Mouse (Mus musculus) subcutaneous adipose tissue, adult 2 months (tissue): ENCODE measurements around the gene Ly6c2. TPM values are rescaled to one million over a fixed set of nuclear protein-coding genes. Genes with fewer than 3 reads are reported as not detected.

Experiments
- polyA plus RNA-seq: library from polyadenylated mRNA; depleted of rRNA; stranded (reverse); fragments of >200 nt; gene quantifications from 2 replicates; pipeline ENCODE4 v1.2.3, GENCODE M21; 2012; ENCODE audit warnings: low replicate concordance; rRNA removed

Ly6c2 gene
- 8.2 and 12.5 TPM in 2 replicates for polyA plus RNA-seq

DNA sequence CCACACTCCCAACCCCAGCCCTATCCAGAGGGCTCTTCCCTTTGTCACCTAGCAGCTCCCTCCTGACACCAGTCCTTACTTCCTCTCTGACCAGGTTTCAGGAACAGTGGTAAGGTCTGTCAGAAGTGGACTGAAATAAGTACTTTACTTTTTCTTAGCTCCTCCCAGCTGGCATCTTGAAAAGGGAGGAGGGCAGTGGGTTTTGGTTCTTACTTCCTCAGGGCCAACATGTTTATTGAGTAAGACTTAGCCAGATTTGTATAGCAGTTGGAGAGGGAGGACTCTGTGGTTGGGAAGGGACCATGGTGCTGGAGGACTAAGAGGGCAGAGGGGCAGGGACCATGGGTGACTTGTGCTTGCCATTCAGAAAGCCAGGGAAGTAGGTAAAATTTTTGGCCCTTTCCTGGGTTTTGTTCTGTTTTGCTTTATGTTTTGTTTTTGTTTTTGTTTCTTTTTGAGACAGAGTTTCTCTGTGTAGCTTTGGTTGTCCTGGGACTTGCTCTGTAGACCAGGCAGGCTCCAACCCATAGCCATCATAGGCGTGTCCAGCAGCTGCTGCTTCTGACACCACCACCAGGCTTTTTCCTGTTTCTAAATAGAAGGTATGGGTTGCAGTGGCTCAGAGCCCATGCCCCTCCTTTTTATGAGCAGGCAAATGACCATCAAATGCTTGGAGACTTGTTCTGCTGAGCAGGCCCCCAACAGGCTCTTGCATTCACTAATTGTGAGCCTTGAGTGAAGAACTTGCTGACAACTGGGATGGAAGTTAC is at the start of gene Ly6c2:
Ly6c2 (minus strand) TSS at position 110 of the 770 bp plus-strand sequence.

DNA sequence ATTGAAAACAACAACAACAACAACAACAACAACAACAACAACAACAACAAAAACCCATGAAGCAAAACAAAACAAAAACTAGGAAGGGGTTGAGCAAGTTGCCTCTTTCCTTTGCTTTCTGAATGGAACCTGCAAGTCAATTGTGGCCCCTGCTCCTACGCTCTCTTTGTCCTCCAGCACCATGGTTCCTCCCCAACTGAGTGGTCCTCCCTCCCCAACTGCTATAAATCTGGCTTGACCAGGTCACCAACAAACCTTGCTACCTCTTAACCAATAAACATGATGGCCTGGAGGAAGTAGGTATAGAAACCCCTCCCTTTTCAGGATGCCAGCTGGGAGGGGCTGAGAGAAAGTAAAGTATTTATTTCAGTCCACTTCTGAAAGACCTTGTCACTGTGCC is 43.2 kb upstream of the Ly6c2 start, which contains the start of gene Ly6g:
Ly6g (plus strand) TSS at position 301 of the 400 bp plus-strand sequence.

Other genes starting within 250 kb of the Ly6c2 start
- gene 2010109I03Rik, start 214.9 kb downstream of the Ly6c2 start, polyA plus RNA-seq, result 0.12 and 0.17 TPM in 2 replicates
- gene Ly6i, start 128.5 kb downstream of the Ly6c2 start, polyA plus RNA-seq, result 0.83 and 1.3 TPM in 2 replicates
- gene Ly6a, start 113.9 kb downstream of the Ly6c2 start, polyA plus RNA-seq, result 345 and 392 TPM in 2 replicates
- 352 and 1,016 TPM in 2 replicates for gene Ly6c1, start 63.1 kb downstream of the Ly6c2 start, polyA plus RNA-seq
- 2.0 TPM in 1 of 2 replicates, not detected in the other for gene Ly6g, start 43.3 kb upstream of the Ly6c2 start, polyA plus RNA-seq
- 0.26 TPM in 1 of 2 replicates, not detected in the other for gene BC025446, start 104.4 kb upstream of the Ly6c2 start, polyA plus RNA-seq
- 0.59 TPM in 1 of 2 replicates, not detected in the other for gene Ly6f, start 156.5 kb upstream of the Ly6c2 start, polyA plus RNA-seq